34 mouse cellular contexts compared by ENCODE assay signal in genomic region chr3:70003126-70003764, GRCm38 (mm10). TPM values are rescaled to one million over a fixed set of nuclear protein-coding genes. Genes with fewer than 3 reads are reported as not detected.
DNase-seq lines count a peak whose midpoint lies in the region; ATAC-seq and TF ChIP-seq lines count a peak whose summit lies in the region.
"Had no signal": no experiment of that assay in that cellular context is flagged by ENCODE, and none has a peak within 500 bp of the region (broad histone marks: within the 10 kb centered on the region; RNA-seq: fewer than 3 reads in every experiment).

No protein-coding gene starts in this region.

- no peak overlapping the region for H3K4me2 ChIP-seq in hindbrain, embryonic 15.5 days
- H3K4me2 ChIP-seq in CH12.LX (ENCODE audit: insufficient read depth, low read depth, poor library complexity, severe bottlenecking) = peak overlapping the region; percentile 47; the same call in 1 of the 2 replicates
- H3K4me2 ChIP-seq in intestine, embryonic 15.5 days (replicated peaks) = no peak overlapping the region
- H3K4me2 ChIP-seq: heart, embryonic 12.5 days; hindbrain, embryonic 12.5 days; limb, embryonic 15.5 days; lung, embryonic 14.5 days; midbrain, embryonic 13.5 days had no signal

- intact Hi-C loops in left cerebral cortex, postnatal 25 days (cut with DNase I) = no loop called here

- H3K9me3 ChIP-seq in hindbrain, embryonic 15.5 days = no peaks in the 10 kb centered on the region
- no peaks in the 10 kb centered on the region for H3K9me3 ChIP-seq in hindbrain, embryonic 10.5 days
- H3K9me3 ChIP-seq in CH12.LX (replicated peaks; ENCODE audit: low read length) = no peaks in the 10 kb centered on the region
- H3K9me3 ChIP-seq in intestine, embryonic 15.5 days = no peaks in the 10 kb centered on the region
- H3K9me3 ChIP-seq: heart, embryonic 12.5 days; hindbrain, embryonic 12.5 days; limb, embryonic 15.5 days; midbrain, embryonic 13.5 days had no signal

- 69% methylated on average over 17 of the region's 17 CpGs for WGBS in hindbrain, embryonic 15.5 days
- whole genome bisulfite sequencing in hindbrain, embryonic 10.5 days = 86% methylated on average over 17 of the region's 17 CpGs
- WGBS in intestine, embryonic 15.5 days = 76% methylated on average over 17 of the region's 17 CpGs

- TF ChIP-seq POLR2A in CH12.LX (IDR thresholded peaks at IDR 0.05; ENCODE audit: low read depth, low read length) = no peak

- H3K79me2 ChIP-seq in CH12.LX (replicated peaks; ENCODE audit: control insufficient read depth, extremely low read depth, insufficient read depth, poor library complexity, severe bottlenecking) = no peaks in the 10 kb centered on the region

- TF ChIP-seq RAD21 in CH12.LX (IDR thresholded peaks at IDR 0.05; ENCODE audit: low read depth, low read length) = no peak

- 0 out of 2 replicates have a peak, but pooled peaks cover 6% of the 10 kb centered on the region for H3K4me1 ChIP-seq in hindbrain, embryonic 15.5 days (replicated peaks)
- 0 out of 2 replicates have a peak, but pooled peaks cover 4% of the 10 kb centered on the region for H3K4me1 ChIP-seq in hindbrain, embryonic 10.5 days (replicated peaks)
- 0 out of 4 replicates have a peak, but pooled peaks cover 0 to 6% of the 10 kb centered on the region in 2 experiments for H3K4me1 ChIP-seq in CH12.LX (ENCODE audit: control insufficient read depth in 1 of 2, insufficient read depth in 2 of 2)
- H3K4me1 ChIP-seq in intestine, embryonic 15.5 days (replicated peaks) = no peaks in the 10 kb centered on the region
- H3K4me1 ChIP-seq: heart, embryonic 12.5 days; hindbrain, embryonic 12.5 days; limb, embryonic 15.5 days; megakaryocyte, embryonic 14.5 days; midbrain, embryonic 13.5 days had no signal

- no peak for DNase-seq in hindbrain, embryonic 10.5 days (ENCODE audit: low spot score)
- peak; percentile 6 to 51 for DNase-seq in left cerebral cortex, postnatal 25 days (ENCODE audit: low spot score in 2 of 2)
- no peak for DNase-seq in left cerebral cortex, adult 9 months (ENCODE audit: low spot score in 2 of 2)
- no peak for DNase-seq in CH12.LX (ENCODE audit: extremely low read depth)
- DNase-seq in Muller cell, postnatal 12 days (ENCODE audit: inconsistent ontology term) = peak; percentile 16
- no peak for DNase-seq in spleen, postnatal 10 days (ENCODE audit: low spot score in 2 of 2)
- DNase-seq: adrenal gland, postnatal 25 days; cerebellum, adult 11 months; cerebellum, adult 9-11 months; gastrocnemius, postnatal 25 days; heart, adult 18-20 months; right cerebral cortex, postnatal 25 days; thymus, postnatal 25 days had no signal

- no peak overlapping the region for H3K4me3 ChIP-seq in hindbrain, embryonic 15.5 days
- H3K4me3 ChIP-seq in hindbrain, embryonic 10.5 days = no peak overlapping the region
- no peak overlapping the region for H3K4me3 ChIP-seq in CH12.LX (replicated peaks in 1 of 3; ENCODE audit: low read depth in 2 of 3, low read length in 2 of 3, poor library complexity in 1 of 3)
- H3K4me3 ChIP-seq in intestine, embryonic 15.5 days (replicated peaks) = no peak overlapping the region
- H3K4me3 ChIP-seq: heart, embryonic 12.5 days; hindbrain, embryonic 12.5 days; layer of hippocampus, adult 2 months; limb, embryonic 15.5 days; megakaryocyte, embryonic 14.5 days; midbrain, embryonic 13.5 days; myocyte had no signal

- ATAC-seq in hindbrain, embryonic 15.5 days (ENCODE audit: low FRiP score, low read depth) = peak; percentile 13; the same call in 1 of the 2 replicates
- no peak for ATAC-seq in intestine, embryonic 15.5 days
- ATAC-seq: intestine, embryonic 16.5 days had no signal

- H3K27me3 ChIP-seq in hindbrain, embryonic 15.5 days = no peaks in the 10 kb centered on the region
- no peaks in the 10 kb centered on the region for H3K27me3 ChIP-seq in hindbrain, embryonic 10.5 days (ENCODE audit: insufficient read depth, poor library complexity, severe bottlenecking)
- no peaks in the 10 kb centered on the region for H3K27me3 ChIP-seq in CH12.LX (replicated peaks)
- H3K27me3 ChIP-seq in intestine, embryonic 15.5 days (replicated peaks) = no peaks in the 10 kb centered on the region
- H3K27me3 ChIP-seq: heart, embryonic 12.5 days; hindbrain, embryonic 12.5 days; limb, embryonic 15.5 days; megakaryocyte, embryonic 14.5 days; midbrain, embryonic 13.5 days had no signal

- in situ Hi-C loops in CH12.LX (cut with MboI; ENCODE audit: low pct_ligation_motif_present, low pct_unique_long_range_greater_than_20kb, low sequenced_read_pairs) = no loop called here

- H3K9ac ChIP-seq in hindbrain, embryonic 15.5 days = no peak overlapping the region
- H3K9ac ChIP-seq in CH12.LX (ENCODE audit: insufficient read depth, low read depth) = 0 out of 2 replicates have a peak overlapping the region, but pooled peaks have one; percentile 20
- no peak overlapping the region for H3K9ac ChIP-seq in intestine, embryonic 15.5 days
- H3K9ac ChIP-seq: heart, embryonic 12.5 days; hindbrain, embryonic 12.5 days; limb, embryonic 15.5 days; liver, embryonic 14.5 days; lung, embryonic 14.5 days; midbrain, embryonic 13.5 days had no signal

- dilution Hi-C loops in CH12.LX (cut with MboI; ENCODE audit: extremely low pct_ligation_motif_present, extremely low pct_unique_long_range_greater_than_20kb, low sequenced_read_pairs) = no loop called here

- TF ChIP-seq EP300 in CH12.LX (IDR thresholded peaks at IDR 0.05; ENCODE audit: low read length) = no peak

- no peaks in the 10 kb centered on the region for H3K36me3 ChIP-seq in hindbrain, embryonic 15.5 days
- no peaks in the 10 kb centered on the region for H3K36me3 ChIP-seq in hindbrain, embryonic 10.5 days
- H3K36me3 ChIP-seq in CH12.LX (replicated peaks in 1 of 2; ENCODE audit: control insufficient read depth in 1 of 2, insufficient read depth in 1 of 2, low read length in 1 of 2) = no peaks in the 10 kb centered on the region
- no peaks in the 10 kb centered on the region for H3K36me3 ChIP-seq in intestine, embryonic 15.5 days
- H3K36me3 ChIP-seq: heart, embryonic 12.5 days; hindbrain, embryonic 12.5 days; limb, embryonic 15.5 days; midbrain, embryonic 13.5 days had no signal

- no peak for TF ChIP-seq CTCF in CH12.LX (conservative IDR thresholded peaks at IDR 0.05 in 1 of 2, IDR thresholded peaks at IDR 0.05 in 1 of 2; ENCODE audit: low read depth in 2 of 2, low read length in 2 of 2)

- H3K27ac ChIP-seq in hindbrain, embryonic 15.5 days (replicated peaks) = no peak overlapping the region
- no peak overlapping the region for H3K27ac ChIP-seq in hindbrain, embryonic 10.5 days
- H3K27ac ChIP-seq in CH12.LX (ENCODE audit: insufficient read depth, low read depth) = no peak overlapping the region
- no peak overlapping the region for H3K27ac ChIP-seq in intestine, embryonic 15.5 days
- H3K27ac ChIP-seq: hindbrain, embryonic 12.5 days; layer of hippocampus, adult 2 months; limb, embryonic 15.5 days; liver, embryonic 14.5 days; midbrain, embryonic 13.5 days had no signal

TF ChIP-seq in CH12.LX, 34 proteins besides CTCF, POLR2A, EP300 and RAD21:
- TF ChIP-seq MAX (IDR thresholded peaks at IDR 0.05; ENCODE audit: low read length) (no peak), ZKSCAN1 (IDR thresholded peaks at IDR 0.05; ENCODE audit: borderline replicate concordance, low read depth, low read length) (no peak), MXI1 (IDR thresholded peaks at IDR 0.05; ENCODE audit: low read depth, low read length) (no peak)

RNA-seq across cellular contexts. Expression of gene Otol1, which starts 4.2 kb away (rescaled TPM):
- not detected in 2 replicates for polyA plus RNA-seq in hindbrain, embryonic 15.5 days (2015; fragmentation: Nextera tagmentation; extraction: Ambion mirVana)
- 0.09 and 1.3 TPM in 2 replicates for polyA plus RNA-seq in hindbrain, embryonic 10.5 days (2016; fragmentation: Nextera tagmentation; extraction: Ambion mirVana)
- total RNA-seq in left cerebral cortex, postnatal 25 days (2021) = not detected
- total RNA-seq in CH12.LX (2012; rRNA removed) (0.08 TPM in 1 of 2 replicates, not detected in the other), CH12.LX (2014; rRNA removed) (not detected in 2 replicates)
- not detected in 2 replicates for polyA plus RNA-seq in CH12.LX (2012; ENCODE audit: insufficient read length, low read depth)
- not detected in 2 replicates for polyA plus RNA-seq in intestine, embryonic 15.5 days (2015; fragmentation: Nextera tagmentation; extraction: Ambion mirVana)
- total RNA-seq: adrenal gland, postnatal 25 days; common myeloid progenitor, adult 5-6 weeks; gastrocnemius, postnatal 25 days; heart, adult 18-20 months; heart, postnatal 10 days; layer of hippocampus, adult 2 months; layer of hippocampus, postnatal 25 days; neutrophil, adult 5-6 weeks had no signal
- polyA plus RNA-seq: C2C12; forebrain, embryonic 11.5 days; heart, embryonic 12.5 days; intestine, embryonic 16.5 days; kidney, embryonic 14.5 days; limb, embryonic 15.5 days; liver, embryonic 14.5 days; lung, embryonic 14.5 days; midbrain, embryonic 13.5 days; myocyte; spleen, adult 2 months; stomach, embryonic 14.5 days had no signal

Comparison
In these comparisons a context has a peak if more than half of its experiments do, and no peak if none do; other contexts are left out.
1. DNase-seq: peak in left cerebral cortex, postnatal 25 days (2 of 2) and Muller cell, postnatal 12 days (single experiment); none in hindbrain, embryonic 10.5 days (single experiment), left cerebral cortex, adult 9 months (0 of 2), CH12.LX (single experiment) and spleen, postnatal 10 days (0 of 2).